Mouse (Mus musculus): ENCODE data around the gene Myh13. TPM values are rescaled to one million over a fixed set of nuclear protein-coding genes. Genes with fewer than 3 reads are reported as not detected.

The Myh13 gene
- total and polyA plus RNA-seq, 2 experiments from 2014 or later = 0.15 to 0.57 TPM

DNA sequence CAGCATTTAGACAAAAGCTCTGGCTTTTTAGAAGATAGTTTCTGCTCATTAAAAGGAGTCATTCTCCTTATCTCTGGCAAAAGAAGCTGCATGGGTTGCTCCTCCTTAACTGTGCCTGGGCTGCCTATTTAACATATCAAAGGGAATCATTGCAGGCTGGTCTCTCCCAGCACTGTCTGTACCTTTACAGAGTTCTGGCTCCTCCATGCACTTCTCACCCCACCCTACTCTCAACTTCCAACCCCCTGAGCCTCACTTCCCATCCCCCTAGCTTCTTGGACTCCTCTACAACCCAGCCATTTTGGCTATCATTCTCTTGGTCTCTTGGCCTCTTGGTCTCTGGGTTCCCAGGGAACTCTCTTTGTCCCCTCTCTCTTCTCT is 24.4 kb downstream of the Myh13 start:
- H3K4me2 ChIP-seq (ENCODE audit: low read depth) = no peak overlapping the region
- no peaks in the 10 kb centered on the region for H3K9me3 ChIP-seq (ENCODE audit: low read length)
- no peaks in the 10 kb centered on the region for H3K36me3 ChIP-seq (ENCODE audit: insufficient read depth)
- DNase-seq (no peak), ATAC-seq (no peak)
- H3K27ac ChIP-seq (ENCODE audit: low read depth, low read length) = no peak overlapping the region
- no peaks in the 10 kb centered on the region for H3K27me3 ChIP-seq (ENCODE audit: insufficient read depth, low read length)
- no peak for TF ChIP-seq CTCF (IDR thresholded peaks at IDR 0.05; ENCODE audit: low read depth)
- H3K4me1 ChIP-seq (ENCODE audit: insufficient read depth) = no peaks in the 10 kb centered on the region
- no peak overlapping the region for H3K4me3 ChIP-seq (ENCODE audit: low read depth, low read length)
- H3K9ac ChIP-seq = no peak overlapping the region

DNA sequence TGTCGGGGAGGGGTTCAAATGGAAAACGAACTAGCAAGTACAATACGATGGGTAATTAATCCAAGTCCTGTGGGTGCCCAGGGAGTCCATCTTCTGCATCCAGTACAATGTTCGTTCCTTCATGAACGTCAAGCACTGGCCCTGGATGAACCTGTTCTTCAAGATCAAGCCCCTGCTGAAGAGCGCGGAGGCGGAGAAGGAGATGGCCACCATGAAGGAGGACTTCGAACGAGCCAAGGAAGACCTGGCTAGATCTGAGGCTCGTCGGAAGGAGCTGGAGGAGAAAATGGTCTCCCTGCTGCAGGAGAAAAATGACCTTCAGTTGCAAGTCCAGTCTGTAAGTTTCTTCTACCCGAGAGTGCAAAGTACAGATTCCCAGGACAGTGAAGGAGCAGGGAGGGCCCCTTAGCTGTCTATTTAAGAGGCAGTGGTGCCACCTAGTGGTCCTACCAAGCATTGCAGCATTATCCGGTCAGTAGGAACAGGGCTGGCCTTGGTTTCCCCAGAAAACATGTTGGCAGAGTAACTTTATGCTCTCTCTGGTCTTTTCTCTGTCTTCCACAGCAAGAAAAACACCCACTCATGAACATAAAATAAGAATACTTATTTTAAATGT is 28.8 kb downstream of the Myh13 start:
- ATAC-seq (0 out of 2 replicates have a peak, but pooled peaks have one; percentile 48), DNase-seq (peak; percentile 83)
- no peaks in the 10 kb centered on the region for H3K4me1 ChIP-seq (ENCODE audit: insufficient read depth)
- no peaks in the 10 kb centered on the region for H3K27me3 ChIP-seq (ENCODE audit: insufficient read depth, low read length)
- H3K36me3 ChIP-seq (ENCODE audit: insufficient read depth) = no peaks in the 10 kb centered on the region
- no peak overlapping the region for H3K4me3 ChIP-seq (ENCODE audit: low read depth, low read length)
- 58% methylated on average over 14 of the region's 14 CpGs for WGBS
- no peak overlapping the region for H3K27ac ChIP-seq (ENCODE audit: low read depth, low read length)
- H3K9me3 ChIP-seq (ENCODE audit: low read length) = no peaks in the 10 kb centered on the region
- H3K9ac ChIP-seq = no peak overlapping the region
- no peak overlapping the region for H3K4me2 ChIP-seq (ENCODE audit: low read depth)
- TF ChIP-seq CTCF (IDR thresholded peaks at IDR 0.05; ENCODE audit: low read depth) = peak; percentile 93

DNA sequence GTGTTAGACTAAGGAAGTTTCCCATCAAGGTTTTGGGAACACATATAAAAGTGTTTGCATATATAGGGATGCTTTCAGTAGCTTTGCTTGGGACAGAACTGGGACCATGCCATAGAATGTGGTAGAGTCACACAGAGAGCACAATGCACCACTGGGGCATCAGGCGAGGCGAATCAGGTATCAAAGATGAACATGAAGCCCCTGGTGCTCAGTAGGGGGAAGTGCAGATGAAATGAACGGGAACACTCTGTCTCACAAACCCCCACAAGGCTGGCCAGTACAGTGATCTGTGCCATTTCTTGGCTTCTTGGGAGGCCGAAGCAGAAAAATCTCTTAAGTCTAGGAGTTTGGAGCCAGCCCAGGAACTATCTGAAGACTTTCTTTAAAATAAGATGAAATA is 31.6 kb downstream of the Myh13 start:
- no peak for ATAC-seq
- DNase-seq = no peak

DNA sequence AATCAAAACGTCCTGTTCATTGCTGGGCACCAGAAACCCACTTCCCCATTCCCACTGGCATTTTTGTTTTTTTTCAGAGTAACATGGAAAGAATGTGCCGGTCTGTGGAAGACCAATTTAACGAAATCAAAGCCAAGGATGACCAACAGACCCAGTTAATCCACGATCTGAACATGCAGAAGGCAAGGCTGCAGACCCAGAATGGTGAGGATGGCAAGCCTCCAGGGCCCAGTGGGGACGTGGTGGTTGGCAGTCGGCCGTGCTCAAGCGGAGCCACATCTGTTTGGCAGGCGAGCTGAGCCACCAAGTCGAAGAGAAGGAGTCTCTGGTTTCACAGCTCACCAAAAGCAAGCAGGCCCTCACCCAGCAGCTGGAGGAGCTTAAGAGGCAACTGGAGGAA is 36.6 kb downstream of the Myh13 start:
- WGBS = 61% methylated on average over 10 of the region's 10 CpGs
- Histone ChIP-seq H3K9me3 (ENCODE audit: low read length) (no peaks in the 10 kb centered on the region), H3K4me3 (ENCODE audit: low read depth, low read length) (no peak overlapping the region), H3K36me3 (ENCODE audit: insufficient read depth) (no peaks in the 10 kb centered on the region), H3K27ac (ENCODE audit: low read depth, low read length) (no peak overlapping the region), H3K4me2 (ENCODE audit: low read depth) (no peak overlapping the region), H3K9ac (no peak overlapping the region), H3K27me3 (ENCODE audit: insufficient read depth, low read length) (no peaks in the 10 kb centered on the region; the same call in 1 of the 2 replicates), H3K4me1 (ENCODE audit: insufficient read depth) (no peaks in the 10 kb centered on the region)
- DNase-seq = no peak
- ATAC-seq = no peak
- TF ChIP-seq CTCF (IDR thresholded peaks at IDR 0.05; ENCODE audit: low read depth) = no peak

More for the DNA sequence above, 31.6 kb downstream of the Myh13 start:
- H3K4me3 ChIP-seq (ENCODE audit: low read depth, low read length) = no peak overlapping the region
- no peaks in the 10 kb centered on the region for H3K4me1 ChIP-seq (ENCODE audit: insufficient read depth)
- no peaks in the 10 kb centered on the region for H3K36me3 ChIP-seq (ENCODE audit: insufficient read depth)
- H3K9ac ChIP-seq = no peak overlapping the region
- no peak overlapping the region for H3K27ac ChIP-seq (ENCODE audit: low read depth, low read length)
- 53% methylated on average over 4 of the region's 4 CpGs for WGBS
- no peak overlapping the region for H3K4me2 ChIP-seq (ENCODE audit: low read depth)
- TF ChIP-seq CTCF (IDR thresholded peaks at IDR 0.05; ENCODE audit: low read depth) = peak; percentile 49
- no peaks in the 10 kb centered on the region for H3K27me3 ChIP-seq (ENCODE audit: insufficient read depth, low read length)
- H3K9me3 ChIP-seq (ENCODE audit: low read length) = no peaks in the 10 kb centered on the region

DNA sequence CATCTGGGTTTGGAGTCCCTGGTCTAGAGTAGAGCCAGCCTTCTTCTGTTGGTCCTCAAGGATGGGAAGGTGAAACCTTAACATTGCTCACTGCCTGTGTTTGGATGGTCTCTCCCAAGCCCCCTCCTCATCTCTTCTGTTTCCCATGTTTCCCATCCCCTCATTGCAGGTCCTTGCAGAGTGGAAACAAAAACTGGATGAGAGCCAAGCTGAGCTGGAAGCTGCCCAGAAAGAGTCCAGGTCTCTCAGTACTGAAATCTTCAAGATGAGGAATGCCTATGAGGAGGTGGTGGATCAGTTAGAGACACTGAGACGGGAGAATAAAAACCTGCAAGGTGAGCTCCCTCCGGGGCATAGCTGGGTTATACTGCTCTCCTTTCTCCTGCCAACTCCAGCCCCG is 40.8 kb downstream of the Myh13 start:
- Histone ChIP-seq H3K4me2 (ENCODE audit: low read depth) (no peak overlapping the region), H3K27ac (ENCODE audit: low read depth, low read length) (no peak overlapping the region), H3K4me3 (ENCODE audit: low read depth, low read length) (no peak overlapping the region), H3K4me1 (ENCODE audit: insufficient read depth) (no peaks in the 10 kb centered on the region), H3K27me3 (ENCODE audit: insufficient read depth, low read length) (no peaks in the 10 kb centered on the region; the same call in 1 of the 2 replicates), H3K9me3 (ENCODE audit: low read length) (no peaks in the 10 kb centered on the region), H3K36me3 (ENCODE audit: insufficient read depth) (no peaks in the 10 kb centered on the region), H3K9ac (no peak overlapping the region)
- ATAC-seq = no peak
- DNase-seq = no peak
- WGBS = 69% methylated on average over 3 of the region's 3 CpGs
- TF ChIP-seq CTCF (IDR thresholded peaks at IDR 0.05; ENCODE audit: low read depth) = no peak

DNA sequence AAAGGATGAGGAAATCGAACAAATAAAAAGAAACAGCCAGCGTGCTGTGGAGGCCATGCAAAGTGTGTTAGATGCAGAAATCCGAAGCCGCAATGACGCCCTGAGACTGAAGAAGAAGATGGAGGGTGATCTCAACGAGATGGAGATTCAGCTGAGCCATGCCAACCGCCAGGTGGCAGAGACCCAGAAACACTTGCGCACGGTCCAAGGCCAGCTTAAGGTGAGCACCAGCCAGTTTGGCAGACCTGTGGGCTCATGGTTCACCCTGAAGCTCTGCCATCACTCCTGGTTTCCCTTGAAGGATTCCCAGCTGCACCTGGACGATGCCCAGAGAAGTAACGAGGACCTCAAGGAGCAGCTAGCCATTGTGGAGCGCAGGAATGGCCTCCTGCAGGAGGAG is 43.1 kb downstream of the Myh13 start:
- no peak for TF ChIP-seq CTCF (IDR thresholded peaks at IDR 0.05; ENCODE audit: low read depth)
- Histone ChIP-seq H3K4me1 (ENCODE audit: insufficient read depth) (no peaks in the 10 kb centered on the region), H3K4me3 (ENCODE audit: low read depth, low read length) (no peak overlapping the region), H3K27me3 (ENCODE audit: insufficient read depth, low read length) (no peaks in the 10 kb centered on the region), H3K9ac (no peak overlapping the region), H3K27ac (ENCODE audit: low read depth, low read length) (no peak overlapping the region), H3K4me2 (ENCODE audit: low read depth) (no peak overlapping the region), H3K9me3 (ENCODE audit: low read length) (no peaks in the 10 kb centered on the region), H3K36me3 (ENCODE audit: insufficient read depth) (no peaks in the 10 kb centered on the region)
- 89% methylated on average over 12 of the region's 12 CpGs for WGBS
- ATAC-seq = no peak
- no peak for DNase-seq

DNA sequence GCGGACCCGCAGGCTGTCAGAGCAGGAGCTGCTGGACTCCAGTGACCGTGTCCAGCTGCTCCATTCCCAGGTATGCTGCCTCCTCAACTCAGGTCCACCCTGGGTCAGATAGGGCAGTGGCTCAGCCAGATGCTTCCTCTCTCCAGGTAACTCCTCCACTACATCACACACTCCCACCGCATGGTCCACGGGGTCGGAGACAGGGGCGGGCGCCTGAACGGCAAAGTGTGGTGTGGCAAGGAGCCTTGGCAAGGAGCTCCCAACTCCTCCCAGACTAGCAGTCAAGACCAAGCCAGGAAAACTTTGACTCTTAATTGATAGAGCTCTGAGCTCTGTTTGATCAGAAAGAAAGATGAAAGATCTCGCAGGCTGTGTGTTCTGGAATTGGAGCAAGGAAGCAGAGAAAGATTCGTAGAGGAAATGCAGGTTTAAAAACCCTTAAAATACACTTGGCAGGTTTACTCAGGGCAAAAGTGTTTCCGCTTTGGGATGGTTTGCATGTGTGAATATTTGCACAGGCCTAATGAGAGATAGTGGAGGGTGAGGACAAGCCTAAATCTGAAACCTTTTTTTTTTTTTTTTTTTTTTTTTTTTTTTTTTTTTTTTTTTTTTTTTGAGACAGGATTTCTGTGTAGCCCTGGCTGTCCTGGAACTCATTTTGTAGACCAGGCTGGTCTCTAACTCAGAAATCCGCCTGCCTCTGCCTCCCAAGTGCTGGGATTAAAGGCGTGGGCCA is 43.7 kb downstream of the Myh13 start:
- Histone ChIP-seq H3K36me3 (ENCODE audit: insufficient read depth) (no peaks in the 10 kb centered on the region), H3K27me3 (ENCODE audit: insufficient read depth, low read length) (no peaks in the 10 kb centered on the region), H3K4me1 (ENCODE audit: insufficient read depth) (no peaks in the 10 kb centered on the region), H3K9me3 (ENCODE audit: low read length) (no peaks in the 10 kb centered on the region), H3K9ac (no peak overlapping the region), H3K4me2 (ENCODE audit: low read depth) (no peak overlapping the region), H3K27ac (ENCODE audit: low read depth, low read length) (no peak overlapping the region), H3K4me3 (ENCODE audit: low read depth, low read length) (no peak overlapping the region)
- no peak for ATAC-seq
- WGBS = 89% methylated on average over 14 of the region's 14 CpGs
- TF ChIP-seq CTCF (IDR thresholded peaks at IDR 0.05; ENCODE audit: low read depth) = no peak
- DNase-seq = no peak

Measured in forebrain, postnatal 0 days (tissue).